Mouse (Mus musculus) liver, postnatal 0 days (tissue): Measurements from ENCODE around the gene Cp. TPM values are rescaled to one million over a fixed set of nuclear protein-coding genes. Genes with fewer than 3 reads are reported as not detected.
"Not testable (repeated sequence)": the region's sequence is repeated elsewhere in the genome, so short reads cannot be mapped to it uniquely, and the experiment has no call there.

Experiments
- ATAC-seq: fragments of 200-750 bp; cut with Nextera tagmentation; 2 replicates; pipeline ENCODE4 v1.8.0; 2017; ENCODE audit warnings: mild to moderate bottlenecking, moderate library complexity
- DNase-seq: peaks from one replicate; pipeline ENCODE4 v3.0.0-alpha.2; 2016
- H3K27ac ChIP-seq: fragments of 300-500 bp; sonication (generic); 2 replicates; pipeline ENCODE4 v1.5.1; 2014; ENCODE audit warnings: antibody characterized with exemption, moderate library complexity, mild to moderate bottlenecking, low read depth
- H3K27me3 ChIP-seq: fragments of 300-500 bp; sonication (generic); 2 replicates; pipeline ENCODE4 v1.6.1; 2014; ENCODE audit warnings: low read length, control low read depth, mixed read lengths; ENCODE audit not compliant: insufficient read depth
- H3K36me3 ChIP-seq: fragments of 300-500 bp; sonication (generic); replicated peaks from 2 replicates; pipeline ENCODE4 v1.6.1; 2014; ENCODE audit warnings: mild to moderate bottlenecking, control low read depth, low read length, moderate library complexity, mixed read lengths; ENCODE audit not compliant: insufficient read depth
- H3K4me1 ChIP-seq: fragments of 300-500 bp; sonication (generic); 2 replicates; pipeline ENCODE4 v1.6.1; 2014; ENCODE audit warnings: antibody characterized with exemption, mild to moderate bottlenecking, control low read depth; ENCODE audit not compliant: insufficient read depth
- H3K4me2 ChIP-seq: fragments of 300-500 bp; sonication (generic); 2 replicates; pipeline ENCODE4 v1.6.1; 2014; ENCODE audit warnings: low read depth, mild to moderate bottlenecking, low read length, moderate library complexity, mixed read lengths
- H3K4me3 ChIP-seq: fragments of 300-500 bp; sonication (generic); 2 replicates; pipeline ENCODE4 v1.5.1; 2014; ENCODE audit warnings: low read depth, low read length
- H3K9ac ChIP-seq: fragments of 300-500 bp; sonication (generic); replicated peaks from 2 replicates; pipeline ENCODE4 v1.6.1; 2014; ENCODE audit warnings: mild to moderate bottlenecking, moderate library complexity
- H3K9me3 ChIP-seq: fragments of 300-500 bp; sonication (generic); 2 replicates; pipeline ENCODE4 v1.6.1; 2016; ENCODE audit warnings: mild to moderate bottlenecking, control low read depth, low read length, mixed read lengths
- CTCF ChIP-seq: sonication (generic); IDR thresholded peaks from 2 replicates; pipeline ENCODE4 v1.5.1; 2016; ENCODE audit warnings: antibody characterized with exemption, low read depth
- EP300 ChIP-seq: IDR thresholded peaks from 2 replicates; pipeline ENCODE4 v1.6.1; 2016; ENCODE audit warnings: antibody characterized with exemption, low read depth, mild to moderate bottlenecking
- WGBS: fragments of 180-500 bp; shearing (Covaris S2); extraction: QIAGEN DNeasy Blood & Tissue Kit; methylation state at CpG from one replicate; pipeline ENCODE4 v1.1.7; 2014; ENCODE audit not compliant: insufficient replicate concordance; 5-methylcytosine and 5-hydroxymethylcytosine counted together
- polyA plus RNA-seq: library from polyadenylated mRNA; unstranded; fragments of >200 nt; fragmentation: Nextera tagmentation; extraction: Ambion mirVana; gene quantifications from 2 replicates; pipeline ENCODE4 v1.2.1, GENCODE M21; 2015

Gene Cp
- polyA plus RNA-seq, 1 experiment from 2014 or later, result 272 TPM

- H3K36me3 ChIP-seq, result peaks cover 18% of the 10 kb centered on the region
- H3K27ac ChIP-seq, result no peak overlapping the region
- no peak overlapping the region for H3K9ac ChIP-seq
- H3K4me3 ChIP-seq, result no peak overlapping the region
- TF ChIP-seq CTCF (no peak), EP300 (no peak)
- H3K4me1 ChIP-seq, result no peaks in the 10 kb centered on the region
- WGBS, result 82% methylated on average over 4 of the region's 4 CpGs
- ATAC-seq (no peak), DNase-seq (no peak)
- H3K9me3 ChIP-seq, result no peaks in the 10 kb centered on the region
- no peak overlapping the region for H3K4me2 ChIP-seq
- no peaks in the 10 kb centered on the region for H3K27me3 ChIP-seq
Observed at GRCm38 (mm10) chr3:20000806-20001205, 44.0 kb downstream of the Cp start.

- H3K27ac ChIP-seq, result no peak overlapping the region
- DNase-seq (no peak), ATAC-seq (no peak)
- H3K9me3 ChIP-seq, result no peaks in the 10 kb centered on the region
- peaks cover 15% of the 10 kb centered on the region for H3K36me3 ChIP-seq
- no peak for TF ChIP-seq EP300
- peak; percentile 53; the same call in 1 of the 2 replicates for TF ChIP-seq CTCF
- H3K4me1 ChIP-seq, result peaks cover 3% of the 10 kb centered on the region; the same call in 1 of the 2 replicates
- H3K9ac ChIP-seq, result no peak overlapping the region
- no peak overlapping the region for H3K4me3 ChIP-seq
- 76% methylated on average over 5 of the region's 5 CpGs for WGBS
- H3K4me2 ChIP-seq, result no peak overlapping the region
- H3K27me3 ChIP-seq, result no peaks in the 10 kb centered on the region
Observed at GRCm38 (mm10) chr3:20002786-20003185, 45.9 kb downstream of the Cp start.

DNA sequence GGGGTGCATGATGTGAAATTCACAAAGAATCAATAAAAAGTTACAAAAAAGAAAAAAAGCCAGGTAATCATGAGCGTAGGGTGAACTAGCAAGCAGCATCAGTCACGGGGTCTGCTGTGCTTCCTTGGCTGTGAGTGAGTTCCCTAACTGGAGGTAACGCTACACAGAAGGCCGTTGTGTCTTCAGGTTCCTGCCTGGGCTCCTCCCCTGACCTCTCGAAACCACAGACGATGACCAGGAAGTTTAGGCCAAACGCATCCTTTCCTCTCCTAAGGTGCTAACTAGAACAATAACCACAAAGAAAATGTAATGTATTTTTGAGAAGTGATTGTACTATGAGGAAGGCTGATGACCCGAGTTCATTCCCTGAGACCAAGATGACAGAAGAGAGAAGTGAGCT is 47.6 kb downstream of the Cp start:
- Histone ChIP-seq H3K4me3 (no peak overlapping the region), H3K36me3 (peaks cover 20% of the 10 kb centered on the region), H3K27me3 (no peaks in the 10 kb centered on the region), H3K4me1 (peaks cover 3% of the 10 kb centered on the region; the same call in 1 of the 2 replicates), H3K27ac (no peak overlapping the region), H3K4me2 (no peak overlapping the region), H3K9ac (no peak overlapping the region), H3K9me3 (no peaks in the 10 kb centered on the region)
- 63% methylated on average over 8 of the region's 8 CpGs for WGBS
- TF ChIP-seq CTCF (no peak), EP300 (no peak)
- ATAC-seq (peak; percentile 12; the same call in 1 of the 2 replicates), DNase-seq (no peak)

DNA sequence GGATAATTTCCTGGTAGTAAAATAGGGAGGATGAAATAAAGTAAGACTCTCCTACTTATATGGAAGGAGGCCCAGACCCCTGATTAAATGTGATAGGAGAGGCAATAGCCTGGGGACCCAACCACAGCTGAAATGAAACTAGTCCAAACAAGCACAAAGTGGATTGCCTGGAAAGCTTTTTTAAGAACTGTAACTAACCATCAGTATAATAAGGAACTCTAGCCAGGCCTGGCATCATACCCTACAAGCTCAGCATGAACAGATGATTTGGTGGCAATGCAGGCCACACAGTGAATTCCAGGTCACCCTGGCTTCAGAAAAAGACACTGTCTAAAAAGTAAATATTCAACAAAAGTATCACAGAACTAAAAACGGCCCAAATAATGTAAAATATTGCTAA is 48.8 kb downstream of the Cp start:
- no peak for ATAC-seq
- Histone ChIP-seq H3K36me3 (peaks cover 19% of the 10 kb centered on the region), H3K9me3 (no peaks in the 10 kb centered on the region), H3K4me1 (peaks cover 3% of the 10 kb centered on the region; the same call in 1 of the 2 replicates), H3K27ac (no peak overlapping the region), H3K9ac (no peak overlapping the region), H3K27me3 (no peaks in the 10 kb centered on the region), H3K4me3 (no peak overlapping the region), H3K4me2 (no peak overlapping the region)
- TF ChIP-seq CTCF (no peak), EP300 (no peak)
- DNase-seq, result no peak
- 57% methylated on average over 1 of the region's 1 CpGs for WGBS

- 65% methylated on average over 4 of the region's 4 CpGs for WGBS
- TF ChIP-seq CTCF (no peak), EP300 (no peak)
- H3K27me3 ChIP-seq, result no peaks in the 10 kb centered on the region
- no peak overlapping the region for H3K9ac ChIP-seq
- no peak overlapping the region for H3K4me2 ChIP-seq
- peaks cover 3% of the 10 kb centered on the region; the same call in 1 of the 2 replicates for H3K4me1 ChIP-seq
- H3K27ac ChIP-seq, result no peak overlapping the region
- no peaks in the 10 kb centered on the region for H3K9me3 ChIP-seq
- H3K36me3 ChIP-seq, result peaks cover 26% of the 10 kb centered on the region
- no peak for DNase-seq
- H3K4me3 ChIP-seq, result no peak overlapping the region
- ATAC-seq, result no peak
Observed at GRCm38 (mm10) chr3:20007275-20007674, 50.4 kb downstream of the Cp start.

DNA sequence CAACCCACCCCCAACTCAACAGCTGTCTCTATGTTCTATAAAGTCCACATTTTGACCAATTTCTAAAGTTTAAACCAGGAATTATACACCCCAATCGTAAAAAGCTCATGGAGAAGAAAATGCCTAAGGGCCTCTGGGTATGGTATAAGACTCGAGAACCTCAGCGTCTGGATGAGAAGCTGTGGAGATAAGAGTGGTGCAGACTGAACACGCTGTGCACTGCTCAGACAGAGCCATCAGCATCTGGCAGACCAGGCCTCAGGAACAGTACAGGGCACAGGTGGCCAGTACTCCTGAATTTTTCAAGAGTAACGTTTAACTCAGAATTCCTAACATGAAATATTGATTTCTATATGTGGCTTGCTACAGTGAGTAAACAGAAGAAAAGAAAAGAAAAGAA is 50.9 kb downstream of the Cp start:
- H3K27me3 ChIP-seq, result no peaks in the 10 kb centered on the region
- TF ChIP-seq CTCF, result no peak
- peaks cover 25% of the 10 kb centered on the region for H3K36me3 ChIP-seq
- no peak overlapping the region for H3K27ac ChIP-seq
- no peaks in the 10 kb centered on the region for H3K9me3 ChIP-seq
- no peak overlapping the region for H3K4me3 ChIP-seq
- no peak overlapping the region for H3K9ac ChIP-seq
- ATAC-seq (no peak), DNase-seq (no peak)
- WGBS, result 67% methylated on average over 5 of the region's 5 CpGs
- no peak overlapping the region for H3K4me2 ChIP-seq
- H3K4me1 ChIP-seq, result peaks cover 3% of the 10 kb centered on the region; the same call in 1 of the 2 replicates

- TF ChIP-seq CTCF, result no peak
- TF ChIP-seq EP300, result no peak
Observed at GRCm38 (mm10) chr3:20010464-20010863, 53.6 kb downstream of the Cp start.

GRCm38 (mm10) chr3:20010905-20011304 is 54.1 kb downstream of the Cp start:
- not testable (repeated sequence) for H3K9ac ChIP-seq, DNase-seq, ATAC-seq, H3K9me3 ChIP-seq, H3K27ac ChIP-seq, H3K4me2 ChIP-seq, H3K4me3 ChIP-seq, H3K27me3 ChIP-seq, H3K4me1 ChIP-seq
- 85% methylated on average over 7 of the region's 7 CpGs for WGBS
- H3K36me3 ChIP-seq, result peaks cover 40% of the 10 kb centered on the region

More at GRCm38 (mm10) chr3:20010464-20010863, 53.6 kb downstream of the Cp start:
- H3K9ac ChIP-seq, result no peak overlapping the region
- H3K4me1 ChIP-seq, result peaks cover 3% of the 10 kb centered on the region; the same call in 1 of the 2 replicates
- ATAC-seq (no peak), DNase-seq (no peak)
- no peaks in the 10 kb centered on the region for H3K9me3 ChIP-seq
- H3K4me3 ChIP-seq, result no peak overlapping the region
- 85% methylated on average over 9 of the region's 9 CpGs for WGBS
- H3K4me2 ChIP-seq, result no peak overlapping the region
- no peaks in the 10 kb centered on the region for H3K27me3 ChIP-seq
- H3K36me3 ChIP-seq, result peaks cover 36% of the 10 kb centered on the region
- no peak overlapping the region for H3K27ac ChIP-seq
